Mouse (Mus musculus) midbrain, embryonic 11.5 days (tissue): ENCODE measurements at regions not wholly inside any gene's neighbourhood (a gene's known extent, or its start where the extent isn't known, plus 50 kb on each side); places are given as distances from the start of the nearest gene placed in this dataset.
A peak's percentile ranks its signal among the peaks of the same experiment; 100 is the strongest.

Source experiments
- ATAC-seq: fragments of 200-750 bp; cut with Nextera tagmentation; 2 replicates; pipeline ENCODE4 v1.8.0; 2017; ENCODE audit warnings: moderate TSS enrichment, moderate library complexity; ENCODE audit not compliant: low FRiP score
- DNase-seq: peaks from one replicate; pipeline ENCODE4 v3.0.0; 2015; ENCODE audit warnings: low spot score; ENCODE audit errors: missing footprints
- H3K27ac ChIP-seq: fragments of 300-500 bp; sonication (generic); 2 replicates; pipeline ENCODE4 v1.5.1; 2014; ENCODE audit warnings: low read depth, low read length
- H3K27me3 ChIP-seq: fragments of 300-500 bp; sonication (generic); 2 replicates; pipeline ENCODE4 v1.6.1; 2014; ENCODE audit warnings: mild to moderate bottlenecking, low read length, moderate library complexity, mixed read lengths; ENCODE audit not compliant: control insufficient read depth, insufficient read depth
- H3K36me3 ChIP-seq: fragments of 300-500 bp; sonication (generic); 2 replicates; pipeline ENCODE4 v1.6.1; 2014; ENCODE audit warnings: mild to moderate bottlenecking, low read length, moderate library complexity, mixed read lengths; ENCODE audit not compliant: control insufficient read depth, insufficient read depth
- H3K4me1 ChIP-seq: fragments of 300-500 bp; sonication (generic); 2 replicates; pipeline ENCODE4 v1.6.1; 2014; ENCODE audit warnings: low read length; ENCODE audit not compliant: control insufficient read depth, insufficient read depth
- H3K4me2 ChIP-seq: fragments of 300-500 bp; sonication (generic); 2 replicates; pipeline ENCODE4 v1.6.1; 2014; ENCODE audit warnings: mild to moderate bottlenecking, moderate library complexity
- H3K4me3 ChIP-seq: fragments of 300-500 bp; sonication (generic); 2 replicates; pipeline ENCODE4 v1.5.1; 2014; ENCODE audit warnings: low read depth, low read length
- H3K9ac ChIP-seq: fragments of 300-500 bp; sonication (generic); 2 replicates; pipeline ENCODE4 v1.6.1; 2014; ENCODE audit warnings: low read length
- H3K9me3 ChIP-seq: fragments of 300-500 bp; sonication (generic); 2 replicates; pipeline ENCODE4 v1.6.1; 2016; ENCODE audit warnings: low read length; ENCODE audit not compliant: control insufficient read depth
- WGBS: fragments of 180-500 bp; shearing (Covaris S2); extraction: QIAGEN DNeasy Blood & Tissue Kit; methylation state at CpG from one replicate; pipeline ENCODE4 v1.1.7; 2014; 5-methylcytosine and 5-hydroxymethylcytosine counted together

- Histone ChIP-seq H3K4me2 (no peak overlapping the region), H3K27me3 (no peaks in the 10 kb centered on the region), H3K4me1 (no peaks in the 10 kb centered on the region), H3K9me3 (no peaks in the 10 kb centered on the region), H3K4me3 (no peak overlapping the region), H3K36me3 (no peaks in the 10 kb centered on the region), H3K9ac (no peak overlapping the region), H3K27ac (no peak overlapping the region)
- ATAC-seq (no peak), DNase-seq (no peak)
- 85% methylated on average over 3 of the region's 3 CpGs for WGBS
These were observed 51.5 kb downstream of the Aym1 start for GRCm38 (mm10) chr5:113408588-113408987.

GRCm38 (mm10) chr5:113410963-113411362 lies 53.9 kb downstream of the Aym1 start:
- Histone ChIP-seq H3K9ac (no peak overlapping the region), H3K4me3 (no peak overlapping the region), H3K9me3 (no peaks in the 10 kb centered on the region), H3K36me3 (no peaks in the 10 kb centered on the region), H3K4me1 (no peaks in the 10 kb centered on the region), H3K27ac (no peak overlapping the region), H3K4me2 (no peak overlapping the region), H3K27me3 (no peaks in the 10 kb centered on the region)
- no peak for DNase-seq
- ATAC-seq: no peak
- WGBS: 77% methylated on average over 13 of the region's 13 CpGs

- Histone ChIP-seq H3K27ac (no peak overlapping the region), H3K9me3 (no peaks in the 10 kb centered on the region), H3K4me3 (no peak overlapping the region), H3K27me3 (no peaks in the 10 kb centered on the region), H3K4me2 (no peak overlapping the region), H3K4me1 (no peaks in the 10 kb centered on the region), H3K9ac (no peak overlapping the region), H3K36me3 (no peaks in the 10 kb centered on the region)
- ATAC-seq: no peak
- DNase-seq: no peak
- WGBS: 86% methylated on average over 2 of the region's 2 CpGs
These were observed 57.5 kb downstream of the Aym1 start for GRCm38 (mm10) chr5:113414639-113415038.

GRCm38 (mm10) chr5:113418335-113419013 lies 61.4 kb downstream of the Aym1 start:
- Histone ChIP-seq H3K4me3 (no peak overlapping the region), H3K4me1 (0 out of 2 replicates have a peak, but pooled peaks cover 3% of the 10 kb centered on the region), H3K27ac (no peak overlapping the region), H3K9ac (no peak overlapping the region), H3K36me3 (no peaks in the 10 kb centered on the region), H3K4me2 (no peak overlapping the region), H3K27me3 (no peaks in the 10 kb centered on the region), H3K9me3 (no peaks in the 10 kb centered on the region)
- ATAC-seq (no peak), DNase-seq (no peak)
- 86% methylated on average over 22 of the region's 22 CpGs for WGBS

GRCm38 (mm10) chr5:113420619-113421018 lies 63.5 kb downstream of the Aym1 start:
- ATAC-seq (peak; percentile 55; the same call in 1 of the 2 replicates), DNase-seq (peak; percentile 89)
- H3K4me1 ChIP-seq: 0 out of 2 replicates have a peak, but pooled peaks cover 3% of the 10 kb centered on the region
- H3K9ac ChIP-seq: no peak overlapping the region
- H3K4me3 ChIP-seq: no peak overlapping the region
- H3K4me2 ChIP-seq: no peak overlapping the region
- H3K27ac ChIP-seq: no peak overlapping the region
- no peaks in the 10 kb centered on the region for H3K9me3 ChIP-seq
- H3K36me3 ChIP-seq: no peaks in the 10 kb centered on the region
- 47% methylated on average over 5 of the region's 5 CpGs for WGBS
- H3K27me3 ChIP-seq: no peaks in the 10 kb centered on the region

GRCm38 (mm10) chr5:113421993-113422725 lies 65.1 kb downstream of the Aym1 start:
- Histone ChIP-seq H3K4me1 (0 out of 2 replicates have a peak, but pooled peaks cover 3% of the 10 kb centered on the region), H3K9ac (no peak overlapping the region), H3K27ac (no peak overlapping the region), H3K4me3 (no peak overlapping the region), H3K4me2 (no peak overlapping the region), H3K9me3 (no peaks in the 10 kb centered on the region), H3K27me3 (no peaks in the 10 kb centered on the region), H3K36me3 (no peaks in the 10 kb centered on the region)
- WGBS: 70% methylated on average over 13 of the region's 13 CpGs
- DNase-seq (no peak), ATAC-seq (no peak)

GRCm38 (mm10) chr5:113422726-113423110 lies 65.6 kb downstream of the Aym1 start:
- H3K27ac ChIP-seq: no peak overlapping the region
- no peak overlapping the region for H3K9ac ChIP-seq
- H3K4me3 ChIP-seq: no peak overlapping the region
- no peaks in the 10 kb centered on the region for H3K36me3 ChIP-seq
- no peaks in the 10 kb centered on the region for H3K9me3 ChIP-seq
- WGBS: 89% methylated on average over 3 of the region's 3 CpGs
- H3K4me1 ChIP-seq: 0 out of 2 replicates have a peak, but pooled peaks cover 3% of the 10 kb centered on the region
- no peak overlapping the region for H3K4me2 ChIP-seq
- DNase-seq (no peak), ATAC-seq (no peak)
- H3K27me3 ChIP-seq: no peaks in the 10 kb centered on the region

GRCm38 (mm10) chr5:113427779-113428178 lies 62.4 kb upstream of the Wscd2 start:
- DNase-seq: no peak
- Histone ChIP-seq H3K4me3 (no peak overlapping the region), H3K36me3 (no peaks in the 10 kb centered on the region), H3K27me3 (no peaks in the 10 kb centered on the region), H3K4me2 (no peak overlapping the region), H3K9ac (no peak overlapping the region), H3K9me3 (no peaks in the 10 kb centered on the region), H3K4me1 (no peaks in the 10 kb centered on the region), H3K27ac (no peak overlapping the region)
- WGBS: 72% methylated on average over 7 of the region's 7 CpGs
- ATAC-seq: no peak

GRCm38 (mm10) chr5:113431334-113431733 lies 58.8 kb upstream of the Wscd2 start:
- WGBS: 86% methylated on average over 5 of the region's 5 CpGs
- Histone ChIP-seq H3K9ac (no peak overlapping the region), H3K4me2 (no peak overlapping the region), H3K4me3 (no peak overlapping the region), H3K36me3 (no peaks in the 10 kb centered on the region), H3K27ac (no peak overlapping the region), H3K27me3 (no peaks in the 10 kb centered on the region), H3K9me3 (no peaks in the 10 kb centered on the region), H3K4me1 (no peaks in the 10 kb centered on the region)
- DNase-seq (peak; percentile 23), ATAC-seq (no peak)
